Mouse (Mus musculus) c-Kit-positive CD71-positive TER-119-negative erythroid progenitor cells, embryonic 14.5 days (primary cell): ENCODE results near the gene Crhbp.

Experiments
- DNase-seq: peaks from one replicate; pipeline ENCODE4 v3.0.0-alpha.2; 2013; ENCODE audit warnings: low read depth

Gene Crhbp

DNA sequence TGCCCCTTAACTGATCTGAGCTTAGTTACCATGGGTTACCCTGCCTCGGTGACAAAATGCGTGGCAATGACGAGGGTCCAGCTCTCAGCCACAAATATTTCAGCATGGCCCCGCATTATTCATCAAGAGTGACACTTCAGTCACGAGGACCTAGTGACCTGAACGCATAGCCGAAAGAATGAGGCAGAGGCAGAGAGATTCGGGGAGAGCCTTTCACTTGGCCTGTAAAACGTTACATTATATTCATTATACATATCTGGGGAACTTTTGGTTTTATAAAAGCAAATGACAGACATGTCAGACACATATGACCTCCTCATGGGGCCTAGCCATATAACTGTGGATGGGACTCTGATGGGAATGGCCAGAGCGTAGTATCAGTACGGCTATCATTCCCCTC is at the start of gene Crhbp:
Gene Crhbp (minus strand): TSS at position 101 of the 400 bp plus-strand sequence.
- no peak for DNase-seq

- no peak for DNase-seq
Measured at GRCm38 (mm10) chr13:95493296-95493695, 48.6 kb upstream of the Crhbp start.

DNA sequence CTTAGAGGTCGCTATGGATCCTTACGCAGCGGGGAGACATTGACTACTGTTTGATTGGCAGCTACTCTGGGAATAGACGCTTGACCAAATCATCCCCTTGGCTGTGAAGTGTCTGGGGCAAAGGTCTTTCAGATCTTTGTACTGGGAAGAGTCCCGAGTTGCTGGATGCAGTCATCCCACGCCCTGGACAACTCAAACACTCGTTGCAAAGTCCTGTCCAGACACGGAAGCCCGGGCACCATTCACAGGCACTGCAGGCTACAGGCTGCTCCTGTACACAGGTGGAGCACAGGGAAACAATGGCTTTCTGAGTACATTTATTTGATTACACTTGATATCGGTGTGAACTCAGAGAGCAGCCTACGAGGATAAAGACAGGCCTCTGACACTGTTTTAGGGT is 46.6 kb upstream of the Crhbp start:
- no peak for DNase-seq

GRCm38 (mm10) chr13:95484664-95485063 is 39.9 kb upstream of the Crhbp start:
- DNase-seq: no peak

GRCm38 (mm10) chr13:95481428-95481827 is 36.7 kb upstream of the Crhbp start:
- peak; percentile 60 for DNase-seq

DNA sequence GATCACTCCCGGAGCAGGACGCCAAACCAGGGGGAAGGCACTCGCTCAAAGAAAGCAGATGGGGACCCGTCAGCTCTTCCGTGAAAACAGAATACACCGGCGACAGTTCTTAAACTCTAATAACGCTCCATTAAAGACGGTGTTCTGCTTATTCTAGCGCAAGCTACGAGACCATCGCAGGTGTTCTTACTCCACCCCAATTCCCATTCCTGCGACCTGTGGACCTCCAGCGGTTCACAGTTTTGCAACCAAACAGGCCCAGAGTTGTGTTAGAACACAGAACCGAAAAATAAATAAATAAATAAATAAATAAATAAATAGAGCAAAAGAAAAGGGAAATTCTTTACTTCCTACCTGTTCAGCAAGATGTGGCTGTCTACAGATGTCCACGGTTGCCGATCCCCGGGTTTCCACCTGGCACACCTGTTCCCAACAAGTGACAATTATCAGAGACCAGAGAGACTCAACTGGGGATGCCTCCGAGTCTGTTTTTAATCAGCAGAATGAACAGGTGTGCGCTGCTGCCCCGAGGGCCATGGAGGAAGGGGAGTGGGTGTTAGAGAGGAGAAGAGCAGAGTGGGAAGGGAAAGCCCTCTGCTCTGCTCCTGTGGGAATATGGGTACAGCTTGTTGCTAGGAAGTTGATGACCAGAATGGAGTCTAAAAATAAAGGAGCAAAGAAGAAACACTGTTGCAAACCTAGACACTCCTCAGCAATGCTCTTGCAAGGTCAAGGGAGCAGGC is 34.1 kb upstream of the Crhbp start, which contains the start of gene S100z:
Gene S100z (minus strand): TSS at position 51 of the 743 bp plus-strand sequence.
- DNase-seq: no peak

DNA sequence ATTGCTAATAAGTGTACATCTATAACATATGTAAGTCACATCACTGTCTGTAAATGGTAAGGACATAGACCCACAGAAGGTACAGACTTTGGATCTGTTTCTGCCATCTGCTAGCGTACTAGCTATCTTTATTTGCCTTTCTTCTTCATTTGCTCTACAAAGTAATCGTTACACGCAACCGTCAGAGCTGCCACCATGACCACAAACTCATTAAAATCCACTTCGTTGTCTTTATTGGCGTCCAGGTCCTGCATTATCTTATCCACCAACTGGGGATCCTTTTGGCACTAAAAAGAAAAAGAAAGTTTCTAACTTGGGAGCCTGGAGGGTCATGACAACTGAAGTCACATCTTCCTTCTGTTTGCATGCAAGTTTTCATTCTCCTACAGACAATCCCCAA is 32.4 kb upstream of the Crhbp start:
- DNase-seq: no peak

DNA sequence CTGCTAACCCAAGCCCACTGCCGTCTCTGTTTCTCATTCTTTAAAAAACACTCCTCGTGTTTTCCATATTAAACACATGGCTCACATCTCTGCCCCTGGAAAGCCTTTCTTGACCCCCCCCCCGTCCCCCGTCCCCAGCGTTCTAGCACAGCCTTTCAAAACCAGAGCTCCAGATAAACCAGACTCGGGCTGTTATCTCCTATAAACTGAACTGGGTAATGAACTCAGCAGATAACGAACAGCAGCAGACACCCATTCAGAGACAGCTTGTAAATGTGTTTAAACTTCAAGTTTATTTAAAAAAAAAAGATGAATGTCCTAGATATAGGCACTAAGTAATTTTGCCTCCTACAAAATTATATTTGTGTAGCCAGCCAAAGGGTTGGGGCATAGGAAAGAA is 30.4 kb upstream of the Crhbp start:
- DNase-seq: no peak

DNA sequence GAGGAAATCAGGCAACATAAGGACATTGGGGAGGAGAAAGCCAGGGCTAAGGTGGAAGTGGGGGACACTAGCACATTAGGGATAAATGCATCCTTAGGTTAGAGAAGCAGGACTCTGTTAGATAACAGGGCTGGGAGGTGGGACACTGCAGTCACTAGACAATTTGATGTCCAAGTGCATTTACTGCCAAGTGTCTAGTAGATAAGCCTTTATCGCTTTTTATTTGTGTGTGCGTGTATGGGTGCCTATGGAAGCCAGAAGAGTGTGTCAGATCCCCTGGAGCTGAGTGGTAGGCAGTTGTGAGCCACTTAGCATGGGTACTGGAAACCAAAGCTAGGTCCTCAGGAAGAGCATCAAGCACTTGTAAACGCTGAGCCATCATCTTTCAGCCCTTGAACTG is 29.6 kb upstream of the Crhbp start:
- DNase-seq: no peak

- DNase-seq: no peak
Measured at GRCm38 (mm10) chr13:95470970-95471369, 26.2 kb upstream of the Crhbp start.

DNA sequence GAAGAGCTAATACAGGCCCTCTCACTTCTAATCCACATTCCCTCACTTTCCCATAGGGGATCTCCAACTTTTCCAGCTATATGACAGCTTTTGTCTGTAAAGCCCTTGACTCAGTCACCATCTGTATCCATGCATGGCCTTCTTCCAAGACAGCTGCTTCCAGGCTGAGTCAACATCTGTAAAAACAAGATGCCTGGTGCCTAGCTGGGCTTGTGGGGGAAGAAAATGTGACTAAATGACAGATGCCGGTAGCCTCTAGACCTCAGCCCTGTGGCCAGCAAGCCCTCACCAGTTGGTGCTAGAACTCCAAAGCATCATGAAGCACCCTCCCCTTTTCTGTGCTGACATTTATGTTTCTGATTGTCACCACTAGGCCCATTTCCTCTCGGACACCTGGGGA is 6.8 kb upstream of the Crhbp start:
- no peak for DNase-seq

DNA sequence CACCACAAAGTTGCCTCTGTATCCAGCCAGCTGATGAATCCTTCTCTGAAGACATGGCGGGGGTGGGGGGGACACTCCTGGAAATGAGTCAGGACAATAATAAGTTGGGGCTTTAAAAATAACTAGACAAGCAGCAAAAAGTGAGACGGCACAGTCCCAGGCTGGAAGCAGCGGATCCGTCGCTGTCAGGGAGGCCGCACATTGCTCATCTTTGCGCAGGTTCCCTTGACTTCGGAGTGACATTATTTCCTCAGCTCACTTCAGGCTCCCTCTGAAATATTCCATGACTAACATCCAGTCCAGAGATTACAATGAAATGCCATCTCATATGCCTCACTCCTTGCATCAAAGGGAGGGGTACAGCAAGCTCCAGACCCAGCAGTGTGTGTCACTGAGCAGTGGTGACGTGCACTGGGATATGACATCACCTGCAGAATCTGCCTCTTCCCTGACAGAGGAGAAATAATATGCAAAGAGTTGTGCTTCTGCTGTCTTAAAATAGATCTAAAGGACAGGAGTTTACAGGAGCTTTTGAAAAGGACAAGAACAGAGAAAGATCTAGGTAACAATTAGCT is 6.0 kb upstream of the Crhbp start:
- no peak for DNase-seq

GRCm38 (mm10) chr13:95449730-95450129 is 5.0 kb upstream of the Crhbp start:
- DNase-seq: no peak

DNA sequence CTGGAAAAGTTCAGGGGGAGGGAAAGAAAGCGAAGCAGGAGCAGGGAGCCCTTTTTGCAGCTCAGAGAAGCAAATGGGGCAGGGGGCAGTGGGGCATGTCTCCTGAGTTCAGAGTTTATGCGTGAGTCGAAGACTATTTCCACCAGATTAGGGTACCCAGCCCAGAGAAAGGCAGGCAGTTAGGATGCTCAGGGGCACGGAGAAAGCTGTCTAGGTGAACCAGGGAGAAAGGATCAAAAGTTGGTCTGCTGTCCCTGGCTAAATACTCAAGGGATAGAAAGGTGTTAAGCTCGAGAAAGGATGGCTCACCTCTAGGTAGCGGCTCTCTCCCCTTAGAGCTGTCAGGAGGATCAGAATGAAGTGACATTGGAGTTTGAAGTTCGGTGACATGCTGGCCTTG is 433 bp downstream of the Crhbp start:
- DNase-seq: no peak

- DNase-seq: no peak
Measured at GRCm38 (mm10) chr13:95443376-95444233, 1.1 kb downstream of the Crhbp start.

DNA sequence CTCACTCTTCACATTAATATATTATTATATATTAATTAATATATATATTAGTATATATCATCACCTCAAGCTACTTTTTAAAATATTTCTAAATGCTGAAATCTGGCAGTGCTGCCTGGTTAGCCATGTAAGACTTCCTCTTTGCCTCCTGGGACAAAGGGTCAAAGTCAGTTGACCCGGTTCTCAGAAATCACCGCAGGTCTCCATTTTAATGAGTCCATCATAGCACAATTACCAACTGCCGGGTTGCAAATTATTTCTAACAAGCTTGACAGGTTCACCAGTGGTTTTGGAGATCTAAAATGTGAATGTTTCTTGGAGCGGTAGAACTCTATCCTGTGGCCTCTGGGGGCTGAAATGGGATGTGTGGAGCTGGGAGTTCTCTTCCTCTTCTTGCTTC is 1.8 kb downstream of the Crhbp start:
- DNase-seq: no peak

DNA sequence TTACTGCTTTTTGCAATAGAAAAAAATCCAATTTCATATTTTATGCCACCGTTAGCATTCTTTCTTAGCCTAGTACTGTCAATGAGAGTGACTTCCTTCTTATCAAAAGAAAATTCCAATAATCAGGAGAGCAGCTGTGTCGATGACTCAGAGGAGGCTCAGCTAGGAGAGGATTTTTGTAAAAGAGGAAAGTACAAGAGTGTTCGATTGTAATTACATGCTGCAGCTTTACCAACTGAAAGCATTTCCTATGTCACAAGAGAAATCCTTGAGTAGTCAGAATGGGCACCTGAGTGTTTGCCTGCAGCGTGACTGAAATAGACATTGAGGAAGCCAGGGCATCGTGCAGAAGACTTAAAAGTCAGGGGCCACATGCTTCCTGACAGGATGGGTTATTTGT is 5.2 kb downstream of the Crhbp start:
- no peak for DNase-seq

GRCm38 (mm10) chr13:95431760-95432159 is 13.0 kb downstream of the Crhbp start:
- DNase-seq: no peak

DNA sequence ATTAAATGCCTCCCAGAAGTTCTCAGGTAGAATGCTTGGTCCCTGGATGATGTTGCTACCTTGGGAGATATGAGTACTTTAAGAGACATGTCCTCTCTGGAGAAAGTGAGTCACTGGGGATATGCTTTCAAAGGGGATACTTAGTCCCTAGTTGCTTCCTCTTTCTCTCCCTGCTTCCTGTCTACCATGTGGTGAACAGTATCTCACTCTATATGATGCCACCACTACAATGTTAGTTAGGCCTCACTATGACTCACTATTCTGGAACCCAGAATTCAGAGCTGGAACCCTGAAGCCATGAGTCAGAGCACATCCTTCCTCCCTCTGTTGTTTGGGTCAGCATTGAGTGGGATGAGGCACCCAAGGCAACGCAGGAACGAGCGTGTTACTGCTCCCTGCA is 17.2 kb downstream of the Crhbp start:
- DNase-seq: no peak

GRCm38 (mm10) chr13:95426421-95426820 is 18.3 kb downstream of the Crhbp start:
- no peak for DNase-seq

GRCm38 (mm10) chr13:95425484-95425883 is 19.2 kb downstream of the Crhbp start:
- DNase-seq: no peak

- no peak for DNase-seq
Measured at GRCm38 (mm10) chr13:95424932-95425331, 19.8 kb downstream of the Crhbp start.

- no peak for DNase-seq
Measured at GRCm38 (mm10) chr13:95419204-95419749, 25.4 kb downstream of the Crhbp start.
